Mouse (Mus musculus) liver, embryonic 14.5 days (tissue): ENCODE measurements around the gene 2010300C02Rik. TPM values are rescaled to one million over a fixed set of nuclear protein-coding genes. Genes with fewer than 3 reads are reported as not detected.

ENCODE experiments used
- ATAC-seq: fragments of 200-750 bp; cut with Nextera tagmentation; 2 replicates; pipeline ENCODE4 v1.8.0; 2017; ENCODE audit warnings: moderate number of reproducible peaks, mild to moderate bottlenecking, moderate library complexity; ENCODE audit not compliant: insufficient read depth
- DNase-seq, 3 experiments: peaks; one replicate each; pipeline ENCODE4 v3.0.0-alpha.2; 2012 to 2013; ENCODE audit warnings: low read depth in 3 of 3, low spot score in 3 of 3
- H3K27ac ChIP-seq: fragments of 300-500 bp; sonication (generic); 2 replicates; pipeline ENCODE4 v1.5.1; 2014; ENCODE audit warnings: moderate library complexity, mild to moderate bottlenecking, control low read depth, inconsistent platforms
- H3K27me3 ChIP-seq: fragments of 300-500 bp; sonication (generic); 2 replicates; pipeline ENCODE4 v1.6.1; 2014; ENCODE audit warnings: mild to moderate bottlenecking, low read length, moderate library complexity; ENCODE audit not compliant: control insufficient read depth, insufficient read depth
- H3K36me3 ChIP-seq: fragments of 300-500 bp; sonication (generic); replicated peaks from 2 replicates; pipeline ENCODE4 v1.6.1; 2014; ENCODE audit warnings: low read depth; ENCODE audit not compliant: control insufficient read depth, insufficient read depth
- H3K4me1 ChIP-seq, 2 experiments: fragments of 200-500 bp in 1 of 2; fragments of 300-500 bp in 1 of 2; sonication (generic) in 1 of 2; replicated peaks; 2 replicates each; pipeline ENCODE4 v1.6.1; 2012 to 2014; ENCODE audit warnings: antibody characterized with exemption in 1 of 2, inconsistent platforms in 1 of 2, low read length in 1 of 2; ENCODE audit not compliant: control insufficient read depth in 2 of 2, insufficient read depth in 2 of 2
- H3K4me2 ChIP-seq: fragments of 300-500 bp; sonication (generic); 2 replicates; pipeline ENCODE4 v1.6.1; 2014; ENCODE audit warnings: low read depth, mild to moderate bottlenecking, control low read depth, moderate library complexity
- H3K4me3 ChIP-seq, 2 experiments: fragments of 200-500 bp in 1 of 2; fragments of 300-500 bp in 1 of 2; sonication (generic) in 1 of 2; 2 replicates each; pipeline ENCODE4 v1.5.1; 2012 to 2014; ENCODE audit warnings: low read depth in 2 of 2, low read length in 2 of 2, mild to moderate bottlenecking in 2 of 2, control low read depth in 1 of 2, inconsistent platforms in 1 of 2, moderate library complexity in 1 of 2; ENCODE audit not compliant: insufficient read depth in 1 of 2
- H3K9ac ChIP-seq: fragments of 300-500 bp; sonication (generic); replicated peaks from 2 replicates; pipeline ENCODE4 v1.6.1; 2014; ENCODE audit warnings: mild to moderate bottlenecking, control low read depth, moderate library complexity
- H3K9me3 ChIP-seq: fragments of 300-500 bp; sonication (generic); 2 replicates; pipeline ENCODE4 v1.6.1; 2016; ENCODE audit warnings: low read length, mixed read lengths; ENCODE audit not compliant: control insufficient read depth
- CTCF ChIP-seq: IDR thresholded peaks from 2 replicates; pipeline ENCODE4 v1.5.1; 2016; ENCODE audit warnings: antibody characterized with exemption, low read depth, control low read depth
- EP300 ChIP-seq: IDR thresholded peaks from 2 replicates; pipeline ENCODE4 v1.6.1; 2016; ENCODE audit warnings: antibody characterized with exemption, low read depth
- WGBS: fragments of 180-500 bp; shearing (Covaris S2); extraction: QIAGEN DNeasy Blood & Tissue Kit; methylation state at CpG from one replicate; pipeline ENCODE4 v1.1.7; 2014; ENCODE audit not compliant: insufficient replicate concordance; 5-methylcytosine and 5-hydroxymethylcytosine counted together
- polyA plus RNA-seq, 2 experiments: library from polyadenylated mRNA; depleted of rRNA in 1 of 2; stranded (reverse) in 1 of 2; unstranded in 1 of 2; fragments of >200 nt; fragmentation: Nextera tagmentation in 1 of 2; extraction: Ambion mirVana in 1 of 2; gene quantifications; 2 replicates each; pipeline versions ENCODE4 v1.2.1 to v1.2.3; 2012 to 2014

2010300C02Rik gene
- polyA plus RNA-seq, 2 experiments, result 0.09 TPM; not detected in 1

- Histone ChIP-seq H3K4me2 (no peak overlapping the region), H3K27me3 (no peaks in the 10 kb centered on the region), H3K4me1 (no peaks in the 10 kb centered on the region), H3K36me3 (no peaks in the 10 kb centered on the region), H3K9ac (no peak overlapping the region), H3K4me3 (no peak overlapping the region), H3K27ac (no peak overlapping the region), H3K9me3 (no peaks in the 10 kb centered on the region)
- DNase-seq (no peak), ATAC-seq (no peak)
- WGBS, result 76% methylated on average over 8 of the region's 8 CpGs
- no peak for TF ChIP-seq CTCF
- no peak for TF ChIP-seq EP300
Observed at GRCm38 (mm10) chr1:37729353-37729752, 9.5 kb upstream of the 2010300C02Rik start.

DNA sequence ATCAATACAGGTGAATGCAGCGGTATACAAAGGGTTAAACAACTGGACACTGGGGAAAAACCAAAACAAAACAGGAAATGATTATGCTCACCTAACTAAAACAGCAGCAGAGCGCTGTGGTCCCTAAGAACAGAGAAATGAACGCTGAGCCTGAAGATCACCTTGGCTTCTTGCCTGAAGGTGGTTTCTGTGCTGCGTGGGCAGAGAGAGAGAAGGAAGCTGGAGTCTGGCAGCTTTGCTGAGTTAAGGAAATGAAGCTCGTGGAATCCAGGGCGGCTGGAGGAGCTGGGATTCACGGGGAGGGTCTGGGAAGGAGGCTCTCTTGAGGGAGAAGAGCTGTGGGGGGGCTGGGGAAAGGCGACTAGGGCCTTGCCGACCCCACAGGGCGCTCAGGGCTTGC lies 8.2 kb upstream of the 2010300C02Rik start:
- TF ChIP-seq EP300 (no peak), CTCF (no peak)
- WGBS, result 46% methylated on average over 10 of the region's 10 CpGs
- no peak for ATAC-seq
- Histone ChIP-seq H3K9me3 (no peaks in the 10 kb centered on the region), H3K27ac (no peak overlapping the region), H3K4me1 (no peaks in the 10 kb centered on the region), H3K36me3 (no peaks in the 10 kb centered on the region), H3K4me3 (no peak overlapping the region), H3K27me3 (no peaks in the 10 kb centered on the region), H3K4me2 (no peak overlapping the region), H3K9ac (no peak overlapping the region)
- DNase-seq, result no peak

- ATAC-seq, result no peak
- Histone ChIP-seq H3K9me3 (no peaks in the 10 kb centered on the region), H3K27ac (no peak overlapping the region), H3K9ac (no peak overlapping the region), H3K4me1 (no peaks in the 10 kb centered on the region), H3K4me2 (no peak overlapping the region), H3K4me3 (no peak overlapping the region), H3K36me3 (no peaks in the 10 kb centered on the region), H3K27me3 (no peaks in the 10 kb centered on the region)
- TF ChIP-seq CTCF (no peak), EP300 (no peak)
- 65% methylated on average over 8 of the region's 8 CpGs for WGBS
- no peak for DNase-seq
Observed at GRCm38 (mm10) chr1:37727186-37727585, 7.3 kb upstream of the 2010300C02Rik start.

DNA sequence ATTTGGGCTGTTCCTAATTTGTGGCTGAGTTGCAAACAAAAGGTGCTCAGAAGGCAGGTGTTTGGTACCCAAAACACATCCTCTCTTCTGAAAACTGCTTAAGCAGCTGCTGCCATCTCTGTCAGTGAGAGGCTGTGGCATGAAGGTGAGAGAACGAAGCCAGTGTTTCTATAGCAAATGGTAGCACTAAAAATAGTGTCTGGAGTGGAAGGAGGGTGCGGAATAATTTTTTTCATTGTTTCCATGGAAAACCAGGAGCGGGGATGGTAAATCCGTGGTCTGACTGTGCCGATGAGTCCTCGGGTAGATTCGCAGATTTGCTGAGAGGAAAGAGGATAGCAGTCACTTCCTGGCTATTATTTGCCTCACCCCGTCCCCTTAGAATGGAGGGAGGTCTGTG lies 6.5 kb upstream of the 2010300C02Rik start:
- 49% methylated on average over 8 of the region's 8 CpGs for WGBS
- Histone ChIP-seq H3K4me1 (no peaks in the 10 kb centered on the region), H3K36me3 (no peaks in the 10 kb centered on the region), H3K4me2 (no peak overlapping the region), H3K9ac (no peak overlapping the region), H3K9me3 (no peaks in the 10 kb centered on the region), H3K27me3 (no peaks in the 10 kb centered on the region), H3K27ac (no peak overlapping the region), H3K4me3 (no peak overlapping the region)
- no peak for DNase-seq
- ATAC-seq, result no peak
- TF ChIP-seq EP300 (no peak), CTCF (no peak)

GRCm38 (mm10) chr1:37725880-37726279 lies 6.0 kb upstream of the 2010300C02Rik start:
- no peak overlapping the region for H3K27ac ChIP-seq
- no peak for DNase-seq
- no peak overlapping the region for H3K4me2 ChIP-seq
- no peaks in the 10 kb centered on the region for H3K4me1 ChIP-seq
- H3K9me3 ChIP-seq, result no peaks in the 10 kb centered on the region
- no peak for ATAC-seq
- TF ChIP-seq CTCF (no peak), EP300 (no peak)
- no peak overlapping the region for H3K9ac ChIP-seq
- 34% methylated on average over 12 of the region's 12 CpGs for WGBS
- H3K36me3 ChIP-seq, result no peaks in the 10 kb centered on the region
- H3K27me3 ChIP-seq, result peaks cover 3% of the 10 kb centered on the region
- no peak overlapping the region for H3K4me3 ChIP-seq

DNA sequence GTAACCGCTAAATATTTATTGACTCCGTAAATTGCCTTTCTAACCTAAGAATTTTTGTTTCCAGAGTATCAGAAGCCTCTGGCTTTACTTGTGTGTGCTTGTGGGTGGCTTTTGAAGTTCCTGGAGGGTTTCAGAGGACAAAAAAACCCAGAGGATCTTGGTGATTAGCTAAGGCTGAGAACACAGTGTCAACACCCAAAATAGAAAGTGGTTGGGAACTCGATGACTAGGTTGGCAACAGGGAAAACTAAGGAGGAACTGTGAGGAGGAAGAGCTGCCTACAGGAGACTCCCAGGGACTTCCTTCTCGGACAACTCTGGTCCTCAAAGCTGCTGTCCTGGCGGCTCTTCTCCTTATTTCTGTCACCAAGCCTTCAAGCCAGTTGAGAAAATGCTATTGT lies 1.2 kb upstream of the 2010300C02Rik start:
- WGBS, result 49% methylated on average over 5 of the region's 5 CpGs

More for the DNA sequence above, 1.2 kb upstream of the 2010300C02Rik start:
- Histone ChIP-seq H3K4me3 (no peak overlapping the region), H3K9ac (no peak overlapping the region), H3K36me3 (no peaks in the 10 kb centered on the region), H3K9me3 (no peaks in the 10 kb centered on the region), H3K4me2 (no peak overlapping the region), H3K27ac (no peak overlapping the region), H3K4me1 (no peaks in the 10 kb centered on the region), H3K27me3 (peaks cover 25% of the 10 kb centered on the region)
- no peak for TF ChIP-seq EP300
- TF ChIP-seq CTCF, result no peak
- DNase-seq (no peak), ATAC-seq (no peak)
